19 mouse cellular contexts compared by ENCODE assay signal in genomic region chr3:29132054-29132931, GRCm38 (mm10). TPM values are rescaled to one million over a fixed set of nuclear protein-coding genes. Genes with fewer than 3 reads are reported as not detected.
"Had no signal": no experiment of that assay in that cellular context is flagged by ENCODE, and none has a peak within 500 bp of the region (broad histone marks: within the 10 kb centered on the region; RNA-seq: fewer than 3 reads in every experiment).

No protein-coding gene starts in this region.

- H3K27me3 ChIP-seq: limb, embryonic 15.5 days; liver, embryonic 12.5 days; midbrain, embryonic 13.5 days; midbrain, embryonic 15.5 days; neural tube, embryonic 13.5 days; neural tube, embryonic 15.5 days had no signal

- H3K4me3 ChIP-seq: limb, embryonic 15.5 days; liver, embryonic 12.5 days; midbrain, embryonic 10.5 days; midbrain, embryonic 13.5 days; midbrain, embryonic 15.5 days; myocyte; neural tube, embryonic 13.5 days; neural tube, embryonic 15.5 days had no signal

- H3K4me2 ChIP-seq: limb, embryonic 15.5 days; liver, embryonic 12.5 days; midbrain, embryonic 13.5 days; midbrain, embryonic 15.5 days; neural tube, embryonic 13.5 days; neural tube, embryonic 15.5 days had no signal

- H3K4me1 ChIP-seq: limb, embryonic 15.5 days; liver, embryonic 12.5 days had no signal

- H3K27ac ChIP-seq: limb, embryonic 15.5 days; liver, embryonic 12.5 days; liver, embryonic 14.5 days; midbrain, embryonic 10.5 days; midbrain, embryonic 13.5 days; midbrain, embryonic 15.5 days; neural tube, embryonic 13.5 days; neural tube, embryonic 15.5 days had no signal

- H3K9ac ChIP-seq: limb, embryonic 15.5 days; liver, embryonic 12.5 days; liver, embryonic 14.5 days; midbrain, embryonic 13.5 days; midbrain, embryonic 15.5 days; neural tube, embryonic 13.5 days; neural tube, embryonic 15.5 days had no signal

- H3K9me3 ChIP-seq: limb, embryonic 15.5 days; liver, embryonic 12.5 days; midbrain, embryonic 10.5 days; midbrain, embryonic 13.5 days; midbrain, embryonic 15.5 days; neural tube, embryonic 13.5 days; neural tube, embryonic 15.5 days had no signal

- ATAC-seq: liver, embryonic 12.5 days; midbrain, embryonic 13.5 days; midbrain, embryonic 15.5 days had no signal

- H3K36me3 ChIP-seq: limb, embryonic 15.5 days; liver, embryonic 12.5 days; midbrain, embryonic 10.5 days; midbrain, embryonic 13.5 days; midbrain, embryonic 15.5 days; neural tube, embryonic 13.5 days; neural tube, embryonic 15.5 days had no signal

- DNase-seq: retina, postnatal 1 day; right cerebral cortex, adult 18-20 months; right cerebral cortex, postnatal 25 days; right cerebral cortex, postnatal 4 days; spleen, adult 18-20 months; thymus, adult 18-20 months; thymus, postnatal 14 days; thymus, postnatal 36 days had no signal

RNA-seq across cellular contexts. Expression of gene Egfem1, which starts 50.5 kb away (rescaled TPM):
- polyA plus RNA-seq: myocyte; small intestine, adult 2 months; thymus, postnatal 0 days had no signal
